Comparison of ENCODE assay signal across 8 mouse cellular contexts in genomic region chr11:57518091-57518750, GRCm38 (mm10). TPM values are rescaled to one million over a fixed set of nuclear protein-coding genes. Genes with fewer than 3 reads are reported as not detected.
DNase-seq lines count a peak whose midpoint lies in the region; ATAC-seq lines count a peak whose summit lies in the region.

Gene Fam114a2, minus strand, starts transcription at chr11:57518617.
Gene Mfap3, plus strand, starts transcription at chr11:57518664.

- H3K4me3 ChIP-seq in hindbrain, embryonic 11.5 days (ENCODE audit: low read depth, low read length): peak within 1 kb of the TSS; percentile 89

- no peaks in the 10 kb centered on the region for H3K4me1 ChIP-seq in hindbrain, embryonic 11.5 days (replicated peaks; ENCODE audit: control insufficient read depth, insufficient read depth, low read length)

- under 1% methylated on average over 59 of the region's 59 CpGs for WGBS in hindbrain, embryonic 11.5 days

- no peaks in the 10 kb centered on the region for H3K9me3 ChIP-seq in hindbrain, embryonic 11.5 days (ENCODE audit: control insufficient read depth, low read length)

- peak within 1 kb of the TSS; percentile 45 for H3K4me2 ChIP-seq in hindbrain, embryonic 11.5 days (replicated peaks; ENCODE audit: low read depth, low read length)

- H3K27me3 ChIP-seq in hindbrain, embryonic 11.5 days (ENCODE audit: control insufficient read depth, insufficient read depth, low read length): no peaks in the 10 kb centered on the region

- H3K9ac ChIP-seq in hindbrain, embryonic 11.5 days (ENCODE audit: low read depth, low read length): peak within 1 kb of the TSS; percentile 74

- peak within 1 kb of the TSS; percentile 77 for H3K27ac ChIP-seq in hindbrain, embryonic 11.5 days (ENCODE audit: low read depth, low read length)

- peak; percentile 96 for ATAC-seq in hindbrain, embryonic 11.5 days (ENCODE audit: low FRiP score)

- peak; percentile 94 for DNase-seq in MN1 (ENCODE audit: low spot score)
- DNase-seq in cerebellum, adult 9-10 months: peak; percentile 89
- DNase-seq in frontal cortex, adult 2 months (ENCODE audit: extremely low spot score in 1 of 2, low spot score in 1 of 2): peak; percentile 67 to 93
- peak; percentile 93 for DNase-seq in hindbrain, embryonic 11.5 days (ENCODE audit: low spot score)
- peak; percentile 92 to 94 for DNase-seq in layer of hippocampus, postnatal 10 days (ENCODE audit: low spot score in 2 of 2)
- DNase-seq in lung, postnatal 10 days: peak; percentile 96
- DNase-seq in ovary, postnatal 36 days (ENCODE audit: low spot score): peak; percentile 91
- DNase-seq in thymus, postnatal 25 days: peak; percentile 97

- no peaks in the 10 kb centered on the region for H3K36me3 ChIP-seq in hindbrain, embryonic 11.5 days (ENCODE audit: control insufficient read depth, insufficient read depth, low read length)

RNA-seq across cellular contexts. Expression of gene Fam114a2, which starts in this region (rescaled TPM):
- polyA plus RNA-seq in frontal cortex, adult 2 months (2012; rRNA removed): 42.2 and 42.7 TPM in 2 replicates
- polyA plus RNA-seq in hindbrain, embryonic 11.5 days (2014; fragmentation: Nextera tagmentation; extraction: Ambion mirVana): 56.7 and 62.1 TPM in 2 replicates
- total RNA-seq in layer of hippocampus, postnatal 10 days (2021): 10 to 100 TPM; 32.5 to 34.5 TPM

RNA-seq across cellular contexts. Expression of gene Mfap3, which starts in this region (rescaled TPM):
- 17.2 and 18.1 TPM in 2 replicates for polyA plus RNA-seq in frontal cortex, adult 2 months (2012; rRNA removed)
- 50.7 and 59.5 TPM in 2 replicates for polyA plus RNA-seq in hindbrain, embryonic 11.5 days (2014; fragmentation: Nextera tagmentation; extraction: Ambion mirVana)
- 10 to 100 TPM; 33.9 to 36.8 TPM for total RNA-seq in layer of hippocampus, postnatal 10 days (2021)

Comparison
In these comparisons a context has a peak if more than half of its experiments do, and no peak if none do; other contexts are left out.
1. Peak in every context shown above with its lines: DNase-seq, ATAC-seq, H3K4me3 ChIP-seq and H3K27ac ChIP-seq.